Mouse (Mus musculus) ES-Bruce4 (cell line): ENCODE data around the gene Trappc3.

Experiments
- CTCF ChIP-seq: IDR thresholded peaks from one replicate; pipeline ENCODE4 v1.8.1; 2011; ENCODE audit warnings: low read depth, low read length
- EP300 ChIP-seq: IDR thresholded peaks from 2 replicates; pipeline ENCODE4 v1.6.1; 2011; ENCODE audit warnings: low read depth, low read length; ENCODE audit not compliant: insufficient read depth
- POLR2A ChIP-seq: IDR thresholded peaks from one replicate; pipeline ENCODE4 v1.8.1; 2011; ENCODE audit warnings: low read length; ENCODE audit not compliant: insufficient read depth

DNA sequence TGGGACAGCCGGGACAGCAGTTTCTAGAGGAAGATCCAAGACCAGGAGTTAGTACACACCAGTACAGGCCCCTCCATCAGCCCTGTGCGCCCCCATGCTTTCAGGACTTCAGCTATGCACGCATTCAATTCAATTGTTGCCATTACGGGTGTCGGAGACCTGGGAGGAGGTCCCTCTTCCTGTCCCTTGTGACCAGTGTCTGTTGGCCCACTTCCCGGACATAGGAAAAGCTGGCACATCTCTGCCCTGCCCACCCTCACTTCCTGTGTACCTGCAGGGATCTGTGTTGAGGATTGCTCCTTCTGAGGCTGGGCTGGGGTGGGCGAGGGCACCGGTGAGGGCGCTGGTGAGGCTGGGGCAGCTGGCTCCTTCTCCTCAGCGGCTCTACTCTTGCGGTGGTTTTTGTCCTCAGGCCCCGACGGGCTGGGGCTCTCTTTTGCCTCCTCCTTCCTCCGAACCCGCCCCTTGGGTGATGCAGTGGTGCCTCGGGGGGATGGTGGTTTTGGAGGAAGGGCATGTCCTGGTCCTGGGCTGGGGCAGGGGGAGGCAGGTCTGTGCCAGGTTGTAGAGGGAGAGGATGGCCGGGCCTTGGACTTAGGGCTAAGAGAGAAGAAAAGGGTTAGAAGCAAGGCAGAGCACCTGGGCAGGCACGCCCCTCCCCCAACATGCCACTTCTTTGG is 27.5 kb upstream of the Trappc3 start:
- no peak for TF ChIP-seq CTCF
- TF ChIP-seq POLR2A, result no peak
- TF ChIP-seq EP300, result no peak
